Mouse (Mus musculus): ENCODE measurements around the gene Pabpc4. TPM values are rescaled to one million over a fixed set of nuclear protein-coding genes. Genes with fewer than 3 reads are reported as not detected.

Pabpc4 gene
- total and polyA plus RNA-seq, 3 experiments = 206 to 444 (median 318) TPM

DNA sequence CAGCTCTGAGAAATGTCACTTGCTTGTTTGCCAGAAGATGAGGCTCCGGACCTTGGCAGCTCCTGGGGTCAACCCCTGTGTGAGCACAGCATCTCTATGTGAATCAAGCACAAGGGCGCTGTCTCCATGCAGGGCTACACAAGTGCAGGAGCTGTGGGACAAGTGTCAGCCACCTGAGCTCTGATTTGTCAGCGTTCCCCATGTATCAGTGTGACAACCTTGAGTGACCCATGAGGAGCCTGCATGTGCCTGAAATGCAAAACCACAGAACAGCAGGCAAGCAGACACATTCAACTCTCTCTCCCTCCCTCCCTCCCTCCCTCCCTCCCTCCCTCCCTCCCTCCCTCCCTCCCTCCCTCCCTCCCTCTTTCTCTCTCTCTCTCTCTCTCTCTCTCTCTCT, 65.5 kb downstream of the Pabpc4 start:
- TF ChIP-seq GABPA (IDR thresholded peaks at IDR 0.05; ENCODE audit: insufficient replicate concordance, low read depth, low read length) = no peak
- TF ChIP-seq MAZ (IDR thresholded peaks at IDR 0.05; ENCODE audit: low read depth, low read length) = no peak
- no peak for TF ChIP-seq KAT2A (IDR thresholded peaks at IDR 0.05; ENCODE audit: insufficient replicate concordance, low read length)
- TF ChIP-seq MYC (IDR thresholded peaks at IDR 0.05; ENCODE audit: low read depth, low read length) = no peak
- no peak for TF ChIP-seq UBTF (IDR thresholded peaks at IDR 0.05; ENCODE audit: low read depth, low read length)
- no peak for TF ChIP-seq ZMIZ1 (IDR thresholded peaks at IDR 0.05; ENCODE audit: low read depth, low read length)
- no peak for TF ChIP-seq POLR2A (IDR thresholded peaks at IDR 0.05; ENCODE audit: low read depth, low read length)
- TF ChIP-seq USF2 (conservative IDR thresholded peaks at IDR 0.05; ENCODE audit: low read depth, low read length) = no peak
- TF ChIP-seq ZC3H11A (IDR thresholded peaks at IDR 0.05; ENCODE audit: low read depth, low read length) = no peak
- TF ChIP-seq TBP (conservative IDR thresholded peaks at IDR 0.05; ENCODE audit: low read depth, low read length) = no peak
- TF ChIP-seq SMC3 (IDR thresholded peaks at IDR 0.05; ENCODE audit: low read depth, low read length) = no peak
- no peak for TF ChIP-seq CHD2 (IDR thresholded peaks at IDR 0.05; ENCODE audit: low read length)
- no peak for TF ChIP-seq CTCF (conservative IDR thresholded peaks at IDR 0.05 in 1 of 2, IDR thresholded peaks at IDR 0.05 in 1 of 2; ENCODE audit: low read depth in 2 of 2, low read length in 2 of 2)
- TF ChIP-seq USF1 (IDR thresholded peaks at IDR 0.05; ENCODE audit: low read depth, low read length) = no peak
- TF ChIP-seq MEF2A (IDR thresholded peaks at IDR 0.05; ENCODE audit: borderline replicate concordance, low read depth, low read length) = no peak
- no peak for TF ChIP-seq JUND (conservative IDR thresholded peaks at IDR 0.05; ENCODE audit: low read depth, low read length)
- no peak for TF ChIP-seq RCOR1 (conservative IDR thresholded peaks at IDR 0.05; ENCODE audit: low read depth, low read length)
- no peak for TF ChIP-seq HCFC1 (IDR thresholded peaks at IDR 0.05; ENCODE audit: low read depth, low read length)
- no peak for TF ChIP-seq RAD21 (IDR thresholded peaks at IDR 0.05; ENCODE audit: low read depth, low read length)
- no peaks in the 10 kb centered on the region for H3K4me1 ChIP-seq (ENCODE audit: control insufficient read depth in 1 of 2, insufficient read depth in 2 of 2)
- dilution Hi-C loops (cut with MboI; ENCODE audit: extremely low pct_ligation_motif_present, extremely low pct_unique_long_range_greater_than_20kb, low sequenced_read_pairs) = no loop called here

DNA sequence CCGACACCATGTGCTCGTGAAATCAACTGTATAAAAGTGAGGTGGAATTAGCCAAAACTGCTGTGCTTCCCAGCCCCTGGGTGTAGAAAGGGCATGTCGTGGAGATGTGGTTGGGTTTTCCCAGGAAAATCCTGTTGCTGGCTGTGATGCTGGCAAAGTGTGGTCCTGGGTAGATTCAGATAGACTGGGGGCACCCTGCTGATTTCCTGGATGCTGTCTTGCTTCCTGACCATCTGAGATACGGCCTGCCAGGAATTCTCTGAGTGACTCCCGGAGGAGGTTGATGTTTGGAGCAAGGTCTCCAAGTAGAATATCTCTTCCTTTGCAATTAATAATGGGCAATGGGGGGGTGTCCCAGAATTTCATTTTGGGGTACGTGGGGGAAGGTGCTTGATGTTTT, 66.8 kb downstream of the Pabpc4 start:
- DNase-seq (ENCODE audit: extremely low read depth) = no peak
- in situ Hi-C loops (cut with MboI; ENCODE audit: low pct_ligation_motif_present, low pct_unique_long_range_greater_than_20kb, low sequenced_read_pairs) = no loop called here
- no peak overlapping the region for H3K9ac ChIP-seq (ENCODE audit: insufficient read depth, low read depth)
- no peak overlapping the region for H3K27ac ChIP-seq (ENCODE audit: insufficient read depth, low read depth)
- H3K4me3 ChIP-seq (replicated peaks in 1 of 3; ENCODE audit: low read depth in 2 of 3, low read length in 2 of 3, poor library complexity in 1 of 3) = no peak overlapping the region
- no peaks in the 10 kb centered on the region for H3K79me2 ChIP-seq (replicated peaks; ENCODE audit: control insufficient read depth, extremely low read depth, insufficient read depth, poor library complexity, severe bottlenecking)
- H3K4me1 ChIP-seq (ENCODE audit: control insufficient read depth in 1 of 2, insufficient read depth in 2 of 2) = no peaks in the 10 kb centered on the region
- no peak overlapping the region for H3K4me2 ChIP-seq (ENCODE audit: insufficient read depth, low read depth, poor library complexity, severe bottlenecking)
- peaks cover 8% of the 10 kb centered on the region for H3K9me3 ChIP-seq (replicated peaks; ENCODE audit: low read length)
- TF ChIP-seq MYC (IDR thresholded peaks at IDR 0.05; ENCODE audit: low read depth, low read length) (no peak), TBP (conservative IDR thresholded peaks at IDR 0.05; ENCODE audit: low read depth, low read length) (no peak), MXI1 (IDR thresholded peaks at IDR 0.05; ENCODE audit: low read depth, low read length) (no peak), BHLHE40 (IDR thresholded peaks at IDR 0.05; ENCODE audit: low read depth, low read length) (no peak), EP300 (IDR thresholded peaks at IDR 0.05; ENCODE audit: low read length) (no peak), ZMIZ1 (IDR thresholded peaks at IDR 0.05; ENCODE audit: low read depth, low read length) (no peak), CTCF (conservative IDR thresholded peaks at IDR 0.05 in 1 of 2, IDR thresholded peaks at IDR 0.05 in 1 of 2; ENCODE audit: low read depth in 2 of 2, low read length in 2 of 2) (no peak), KAT2A (IDR thresholded peaks at IDR 0.05; ENCODE audit: insufficient replicate concordance, low read length) (no peak), USF1 (IDR thresholded peaks at IDR 0.05; ENCODE audit: low read depth, low read length) (no peak), POLR2A (IDR thresholded peaks at IDR 0.05; ENCODE audit: low read depth, low read length) (no peak), NRF1 (IDR thresholded peaks at IDR 0.05; ENCODE audit: low read depth, low read length) (no peak), GABPA (IDR thresholded peaks at IDR 0.05; ENCODE audit: insufficient replicate concordance, low read depth, low read length) (no peak), ZC3H11A (IDR thresholded peaks at IDR 0.05; ENCODE audit: low read depth, low read length) (no peak), CHD1 (IDR thresholded peaks at IDR 0.05; ENCODE audit: low read depth, low read length) (no peak), UBTF (IDR thresholded peaks at IDR 0.05; ENCODE audit: low read depth, low read length) (no peak), MAX (IDR thresholded peaks at IDR 0.05; ENCODE audit: low read length) (no peak), PAX5 (IDR thresholded peaks at IDR 0.05; ENCODE audit: low read length) (no peak), MAFK (IDR thresholded peaks at IDR 0.05; ENCODE audit: insufficient replicate concordance, low read length) (no peak), CHD2 (IDR thresholded peaks at IDR 0.05; ENCODE audit: low read length) (no peak), E2F4 (IDR thresholded peaks at IDR 0.05; ENCODE audit: insufficient replicate concordance, low read depth, low read length) (no peak)
- peaks cover 0 to 2% of the 10 kb centered on the region in 2 experiments for H3K36me3 ChIP-seq (replicated peaks in 1 of 2; ENCODE audit: control insufficient read depth in 1 of 2, insufficient read depth in 1 of 2, low read length in 1 of 2)
- no peaks in the 10 kb centered on the region for H3K27me3 ChIP-seq (replicated peaks)
- dilution Hi-C loops (cut with MboI; ENCODE audit: extremely low pct_ligation_motif_present, extremely low pct_unique_long_range_greater_than_20kb, low sequenced_read_pairs) = no loop called here

More for the DNA sequence above, 65.5 kb downstream of the Pabpc4 start:
- Histone ChIP-seq H3K79me2 (replicated peaks; ENCODE audit: control insufficient read depth, extremely low read depth, insufficient read depth, poor library complexity, severe bottlenecking) (no peaks in the 10 kb centered on the region), H3K27ac (ENCODE audit: insufficient read depth, low read depth) (no peak overlapping the region), H3K36me3 (replicated peaks in 1 of 2; ENCODE audit: control insufficient read depth in 1 of 2, insufficient read depth in 1 of 2, low read length in 1 of 2) (peaks cover 0 to 4% of the 10 kb centered on the region in 2 experiments), H3K9me3 (replicated peaks; ENCODE audit: low read length) (peaks cover 5% of the 10 kb centered on the region), H3K27me3 (replicated peaks) (no peaks in the 10 kb centered on the region), H3K4me3 (replicated peaks in 1 of 3; ENCODE audit: low read depth in 2 of 3, low read length in 2 of 3, poor library complexity in 1 of 3) (no peak overlapping the region), H3K9ac (ENCODE audit: insufficient read depth, low read depth) (no peak overlapping the region), H3K4me2 (ENCODE audit: insufficient read depth, low read depth, poor library complexity, severe bottlenecking) (no peak overlapping the region)
- no peak for DNase-seq (ENCODE audit: extremely low read depth)
- in situ Hi-C loops (cut with MboI; ENCODE audit: low pct_ligation_motif_present, low pct_unique_long_range_greater_than_20kb, low sequenced_read_pairs) = no loop called here
